Mouse (Mus musculus): Measurements from ENCODE around the gene 1700066M21Rik. TPM values are rescaled to one million over a fixed set of nuclear protein-coding genes. Genes with fewer than 3 reads are reported as not detected.
A peak's percentile ranks its signal among the peaks of the same experiment; 100 is the strongest.

1700066M21Rik gene
- not detected in 2 replicates for polyA plus RNA-seq (2012; ENCODE audit: insufficient read depth, insufficient read length, low replicate concordance, missing spikeins)

DNA sequence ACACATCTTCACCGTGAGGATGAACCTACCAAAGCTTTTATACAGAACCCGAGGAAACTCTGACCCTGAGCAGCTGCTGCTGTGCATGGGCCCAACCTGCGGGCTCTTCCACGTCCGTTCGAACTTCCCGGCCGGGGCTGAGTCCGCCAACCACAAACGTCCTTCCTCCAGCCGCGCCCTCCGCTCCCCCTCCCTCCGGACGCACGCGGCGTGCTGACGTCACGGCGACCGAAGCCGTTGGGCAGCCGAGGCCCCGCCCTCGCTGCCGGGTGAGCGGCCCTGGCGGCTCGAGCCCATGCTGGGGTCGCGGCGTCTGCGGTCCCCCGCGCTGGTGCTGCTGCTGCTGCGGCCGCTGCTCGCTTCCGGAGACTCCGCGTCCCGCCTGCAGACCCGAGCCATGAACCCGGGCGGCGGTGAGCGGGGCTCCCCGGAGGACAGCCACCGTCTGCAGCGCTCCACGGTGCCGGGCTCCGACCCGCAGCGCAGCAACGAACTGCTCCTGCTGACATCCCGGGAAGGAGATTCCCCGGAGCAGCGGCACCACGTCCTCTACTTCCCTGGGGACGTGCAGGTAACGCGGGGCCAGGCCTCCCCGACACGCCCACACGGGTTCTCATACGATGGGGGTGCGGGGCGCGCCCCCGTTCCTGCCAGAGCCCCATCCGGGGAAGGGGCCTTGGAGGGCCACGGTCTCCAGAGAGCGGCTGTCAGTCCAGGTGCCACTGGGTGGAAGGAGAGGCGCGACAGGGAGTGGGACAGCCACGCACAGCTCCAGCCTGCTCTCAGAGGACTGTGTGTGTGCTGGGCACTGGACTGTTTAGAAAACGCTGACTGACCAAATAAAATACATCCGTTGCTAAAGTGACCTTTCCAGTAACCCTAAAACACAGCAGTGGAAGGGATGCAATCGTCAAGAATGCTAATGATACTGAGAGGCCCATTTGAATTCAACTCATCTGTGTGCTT is at the start of gene 1700066M21Rik:
1700066M21Rik (plus strand) TSS at position 245 of the 966 bp plus-strand sequence.
- WGBS = under 1% methylated on average over 81 of the region's 81 CpGs
- peak within 1 kb of the TSS; percentile 13; the same call in 1 of the 2 replicates for H3K27ac ChIP-seq (ENCODE audit: insufficient read depth, low read depth, low read length)
- TF ChIP-seq CTCF (IDR thresholded peaks at IDR 0.05; ENCODE audit: insufficient read depth, low read depth, low read length) (no peak), POLR2A (IDR thresholded peaks at IDR 0.05; ENCODE audit: insufficient read depth, low read depth, low read length) (peak; percentile 89)
- H3K4me3 ChIP-seq (ENCODE audit: insufficient read depth, low read depth, low read length) = peak within 1 kb of the TSS; percentile 85
- no peaks in the 10 kb centered on the region for H3K4me1 ChIP-seq (ENCODE audit: control insufficient read depth, insufficient read depth, low read length)

DNA sequence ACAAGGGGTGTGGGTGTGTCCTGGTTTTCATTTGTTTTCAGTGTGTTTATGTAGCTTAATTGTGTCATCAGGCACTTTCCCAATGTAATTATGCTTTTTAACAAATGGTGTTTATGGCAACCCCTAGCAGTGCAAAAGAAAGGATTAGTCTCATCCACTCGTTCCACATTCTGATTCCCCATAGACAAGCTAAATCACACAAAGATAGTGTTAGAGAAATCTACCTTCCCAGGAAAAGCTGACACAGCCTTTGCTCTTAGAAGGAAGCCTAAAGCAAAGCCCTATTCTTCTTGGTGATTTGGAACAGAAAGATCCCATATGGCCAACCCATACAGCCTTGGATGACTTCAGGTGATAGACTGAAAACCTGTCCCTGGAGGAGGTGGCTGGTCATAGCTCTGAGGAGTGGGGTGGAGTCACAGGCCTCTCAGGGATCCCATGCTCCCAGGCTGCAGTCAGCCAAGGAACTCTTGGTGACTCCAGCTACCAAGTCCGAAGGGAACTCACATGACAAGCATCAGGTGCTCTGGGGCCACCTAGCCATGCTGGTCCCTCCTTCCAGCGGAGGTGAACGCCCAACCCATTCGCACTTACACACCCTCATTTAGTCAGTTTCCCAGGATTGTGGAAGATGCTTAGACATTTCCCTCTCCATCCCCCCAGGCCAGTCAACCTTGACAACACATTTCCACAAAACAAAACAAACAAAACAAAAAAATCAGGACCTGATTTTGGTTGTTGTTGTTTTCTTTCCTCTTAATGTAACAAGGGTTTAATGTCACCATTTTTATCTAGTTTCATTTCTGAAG is 47.9 kb upstream of the 1700066M21Rik start:
- H3K4me1 ChIP-seq (ENCODE audit: control insufficient read depth, insufficient read depth, low read length) = no peaks in the 10 kb centered on the region
- TF ChIP-seq POLR2A (IDR thresholded peaks at IDR 0.05; ENCODE audit: insufficient read depth, low read depth, low read length) (no peak), CTCF (IDR thresholded peaks at IDR 0.05; ENCODE audit: insufficient read depth, low read depth, low read length) (no peak)
- H3K4me3 ChIP-seq (ENCODE audit: insufficient read depth, low read depth, low read length) = no peak overlapping the region
- 75% methylated on average over 5 of the region's 5 CpGs for WGBS
- no peak overlapping the region for H3K27ac ChIP-seq (ENCODE audit: insufficient read depth, low read depth, low read length)

DNA sequence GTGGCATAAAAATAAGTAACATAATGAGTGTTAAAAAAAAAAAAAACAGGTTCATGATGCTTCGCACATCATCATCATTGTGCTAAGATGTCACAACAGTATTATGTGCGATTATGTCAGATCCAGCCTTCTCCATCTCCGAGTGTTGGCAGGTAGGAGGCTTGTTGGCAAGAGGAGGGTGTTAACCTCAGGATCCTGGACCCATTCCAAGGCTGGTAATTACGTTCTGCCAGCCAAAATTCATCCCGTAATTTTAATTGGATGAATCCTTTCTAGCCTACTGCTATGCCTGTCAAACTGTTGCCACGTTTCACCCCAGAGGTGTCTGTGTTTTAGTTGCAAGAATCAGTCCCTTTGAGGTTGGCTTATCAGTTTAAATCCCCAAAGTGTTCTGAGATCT is 47.2 kb upstream of the 1700066M21Rik start:
- H3K4me1 ChIP-seq (ENCODE audit: control insufficient read depth, insufficient read depth, low read length) = no peaks in the 10 kb centered on the region
- TF ChIP-seq POLR2A (IDR thresholded peaks at IDR 0.05; ENCODE audit: insufficient read depth, low read depth, low read length) = no peak
- TF ChIP-seq CTCF (IDR thresholded peaks at IDR 0.05; ENCODE audit: insufficient read depth, low read depth, low read length) = no peak
- H3K27ac ChIP-seq (ENCODE audit: insufficient read depth, low read depth, low read length) = no peak overlapping the region
- H3K4me3 ChIP-seq (ENCODE audit: insufficient read depth, low read depth, low read length) = no peak overlapping the region
- 51% methylated on average over 6 of the region's 6 CpGs for WGBS

DNA sequence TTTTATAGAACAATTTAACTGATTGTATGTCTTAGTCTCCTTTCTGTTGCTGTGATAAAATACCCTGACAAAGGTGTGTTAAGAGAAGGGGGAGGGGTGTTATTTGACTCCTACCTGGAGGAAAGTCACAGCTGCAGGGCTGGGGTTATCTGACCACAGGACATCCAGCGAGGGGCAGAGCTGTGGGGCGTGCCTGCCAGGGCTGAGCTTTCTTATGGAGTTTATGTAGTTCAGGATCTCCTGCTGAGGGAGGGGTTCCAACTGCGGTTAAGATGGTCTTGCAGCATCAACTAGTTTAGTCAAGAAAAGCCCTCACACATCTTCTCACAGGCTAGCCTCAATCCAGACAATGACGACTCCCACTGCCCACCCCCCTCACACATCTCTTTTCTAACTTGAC is 45.4 kb upstream of the 1700066M21Rik start:
- Histone ChIP-seq H3K4me3 (ENCODE audit: insufficient read depth, low read depth, low read length) (no peak overlapping the region), H3K27ac (ENCODE audit: insufficient read depth, low read depth, low read length) (no peak overlapping the region), H3K4me1 (ENCODE audit: control insufficient read depth, insufficient read depth, low read length) (no peaks in the 10 kb centered on the region)
- TF ChIP-seq POLR2A (IDR thresholded peaks at IDR 0.05; ENCODE audit: insufficient read depth, low read depth, low read length) (no peak), CTCF (IDR thresholded peaks at IDR 0.05; ENCODE audit: insufficient read depth, low read depth, low read length) (no peak)
- WGBS = 74% methylated on average over 4 of the region's 4 CpGs

DNA sequence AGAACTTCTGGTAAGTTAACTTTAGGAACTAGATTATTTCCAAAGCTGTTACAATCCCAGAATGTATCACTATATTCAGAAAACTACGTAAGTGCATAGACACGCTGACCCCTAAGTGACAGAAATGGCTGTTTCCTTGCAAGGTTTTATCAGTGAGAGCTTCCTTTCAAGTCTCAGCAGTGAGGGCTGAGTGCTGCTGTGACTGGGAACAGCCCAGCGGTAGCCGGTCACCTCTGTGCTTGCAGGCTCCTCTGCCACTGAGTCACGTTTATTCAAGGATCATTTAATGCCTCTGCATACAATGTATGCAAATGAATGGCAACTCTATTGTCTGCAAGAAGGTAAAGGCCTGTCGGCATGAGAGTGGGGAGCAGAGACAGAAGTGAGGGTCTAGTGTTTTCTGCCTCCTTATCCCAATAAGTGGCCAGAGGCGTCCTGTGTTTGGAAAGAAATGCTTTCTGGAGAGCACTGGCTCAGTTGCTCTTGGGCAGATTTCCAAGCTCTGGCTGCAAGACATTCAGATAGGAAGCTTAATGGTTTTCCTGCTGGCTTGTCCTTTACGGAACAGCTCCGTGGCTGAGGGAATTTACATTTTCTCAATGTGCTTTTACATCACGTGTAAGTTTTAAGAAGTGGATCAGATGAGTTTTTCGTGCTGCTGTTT is 43.7 kb upstream of the 1700066M21Rik start:
- no peak overlapping the region for H3K4me3 ChIP-seq (ENCODE audit: insufficient read depth, low read depth, low read length)
- H3K4me1 ChIP-seq (ENCODE audit: control insufficient read depth, insufficient read depth, low read length) = no peaks in the 10 kb centered on the region
- no peak overlapping the region for H3K27ac ChIP-seq (ENCODE audit: insufficient read depth, low read depth, low read length)
- TF ChIP-seq POLR2A (IDR thresholded peaks at IDR 0.05; ENCODE audit: insufficient read depth, low read depth, low read length) (no peak), CTCF (IDR thresholded peaks at IDR 0.05; ENCODE audit: insufficient read depth, low read depth, low read length) (no peak)
- WGBS = 35% methylated on average over 11 of the region's 11 CpGs

DNA sequence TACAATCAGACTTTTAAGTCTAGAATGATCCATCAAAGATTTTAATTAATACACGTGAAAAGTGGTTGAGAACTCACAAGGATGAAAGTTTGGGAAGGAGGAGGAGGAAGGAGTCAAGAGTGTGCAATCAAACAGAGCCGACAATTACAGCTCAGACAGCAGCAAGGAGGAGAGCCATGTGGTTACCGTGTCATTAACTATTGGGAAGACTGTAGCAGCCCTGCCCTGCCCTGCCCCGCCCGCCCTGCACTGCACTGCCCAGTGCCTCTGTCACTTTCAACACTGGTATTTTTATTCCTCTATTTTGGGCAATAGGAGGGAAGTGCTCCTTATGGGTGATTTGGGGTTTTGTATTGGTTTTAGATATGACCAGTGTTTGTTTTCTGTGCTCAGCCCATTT is 42.2 kb upstream of the 1700066M21Rik start:
- Histone ChIP-seq H3K4me1 (ENCODE audit: control insufficient read depth, insufficient read depth, low read length) (no peaks in the 10 kb centered on the region), H3K4me3 (ENCODE audit: insufficient read depth, low read depth, low read length) (no peak overlapping the region), H3K27ac (ENCODE audit: insufficient read depth, low read depth, low read length) (no peak overlapping the region)
- no peak for TF ChIP-seq CTCF (IDR thresholded peaks at IDR 0.05; ENCODE audit: insufficient read depth, low read depth, low read length)
- no peak for TF ChIP-seq POLR2A (IDR thresholded peaks at IDR 0.05; ENCODE audit: insufficient read depth, low read depth, low read length)
- 81% methylated on average over 5 of the region's 5 CpGs for WGBS

DNA sequence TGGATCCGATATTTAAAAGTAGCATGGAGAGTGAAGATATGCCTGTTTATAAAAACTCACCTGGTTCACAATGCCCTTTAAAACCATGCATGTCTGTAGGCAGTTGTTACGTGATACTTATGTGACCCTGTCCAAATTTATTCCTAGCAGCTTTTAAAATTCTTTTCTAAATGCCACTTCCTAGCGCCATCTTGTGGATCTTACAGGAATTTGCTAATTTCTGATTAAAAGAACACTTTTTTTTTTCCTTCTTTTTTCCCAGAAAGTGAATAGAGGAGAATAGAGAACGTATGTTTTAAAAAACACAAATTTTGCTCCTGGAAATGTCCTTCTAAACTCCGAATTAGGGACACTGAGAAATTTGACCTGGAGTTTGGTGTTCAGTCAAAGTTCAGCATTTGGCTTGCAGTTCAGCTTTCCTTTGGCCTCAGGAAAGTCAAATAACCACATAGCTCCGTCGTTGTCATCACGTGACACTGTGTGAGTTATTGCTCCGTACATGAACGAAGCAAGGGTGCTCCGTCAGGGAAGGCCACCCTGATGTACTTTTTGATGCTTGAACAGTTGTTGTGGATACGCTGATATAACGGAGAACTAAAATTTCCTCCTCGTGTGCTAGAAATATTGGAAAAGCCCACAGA is 38.1 kb upstream of the 1700066M21Rik start:
- no peak overlapping the region for H3K4me3 ChIP-seq (ENCODE audit: insufficient read depth, low read depth, low read length)
- no peak overlapping the region for H3K27ac ChIP-seq (ENCODE audit: insufficient read depth, low read depth, low read length)
- WGBS = 51% methylated on average over 14 of the region's 14 CpGs
- H3K4me1 ChIP-seq (ENCODE audit: control insufficient read depth, insufficient read depth, low read length) = no peaks in the 10 kb centered on the region
- TF ChIP-seq POLR2A (IDR thresholded peaks at IDR 0.05; ENCODE audit: insufficient read depth, low read depth, low read length) (no peak), CTCF (IDR thresholded peaks at IDR 0.05; ENCODE audit: insufficient read depth, low read depth, low read length) (no peak)

DNA sequence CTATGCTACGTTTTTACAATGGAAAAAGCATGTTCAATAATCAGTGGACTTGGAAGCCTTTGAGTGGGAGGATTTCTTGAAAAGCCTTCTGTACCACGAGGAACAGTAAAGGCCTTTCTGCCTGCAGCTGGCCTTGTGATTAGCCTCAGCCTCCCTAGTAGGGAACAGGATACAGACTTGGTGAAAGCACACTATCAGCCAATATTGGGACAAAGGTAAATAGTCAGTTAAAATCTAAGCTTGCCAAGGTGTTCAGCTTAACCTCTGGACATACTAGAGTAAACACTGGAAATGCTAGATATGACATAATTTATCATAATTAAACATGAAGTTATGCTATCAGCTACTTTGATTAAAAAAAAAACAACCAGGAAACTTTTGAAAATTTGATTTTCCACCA is 36.2 kb upstream of the 1700066M21Rik start:
- no peaks in the 10 kb centered on the region for H3K4me1 ChIP-seq (ENCODE audit: control insufficient read depth, insufficient read depth, low read length)
- H3K4me3 ChIP-seq (ENCODE audit: insufficient read depth, low read depth, low read length) = no peak overlapping the region
- TF ChIP-seq CTCF (IDR thresholded peaks at IDR 0.05; ENCODE audit: insufficient read depth, low read depth, low read length) (no peak), POLR2A (IDR thresholded peaks at IDR 0.05; ENCODE audit: insufficient read depth, low read depth, low read length) (no peak)
- 40% methylated on average over 2 of the region's 2 CpGs for WGBS
- no peak overlapping the region for H3K27ac ChIP-seq (ENCODE audit: insufficient read depth, low read depth, low read length)

Measured in olfactory bulb, adult 2 months (tissue).